Mouse (Mus musculus): ENCODE data around the gene Rab3ip. TPM values are rescaled to one million over a fixed set of nuclear protein-coding genes. Genes with fewer than 3 reads are reported as not detected.

Rab3ip gene
- polyA plus RNA-seq, 1 experiment from 2014 or later, result 15.5 TPM

DNA sequence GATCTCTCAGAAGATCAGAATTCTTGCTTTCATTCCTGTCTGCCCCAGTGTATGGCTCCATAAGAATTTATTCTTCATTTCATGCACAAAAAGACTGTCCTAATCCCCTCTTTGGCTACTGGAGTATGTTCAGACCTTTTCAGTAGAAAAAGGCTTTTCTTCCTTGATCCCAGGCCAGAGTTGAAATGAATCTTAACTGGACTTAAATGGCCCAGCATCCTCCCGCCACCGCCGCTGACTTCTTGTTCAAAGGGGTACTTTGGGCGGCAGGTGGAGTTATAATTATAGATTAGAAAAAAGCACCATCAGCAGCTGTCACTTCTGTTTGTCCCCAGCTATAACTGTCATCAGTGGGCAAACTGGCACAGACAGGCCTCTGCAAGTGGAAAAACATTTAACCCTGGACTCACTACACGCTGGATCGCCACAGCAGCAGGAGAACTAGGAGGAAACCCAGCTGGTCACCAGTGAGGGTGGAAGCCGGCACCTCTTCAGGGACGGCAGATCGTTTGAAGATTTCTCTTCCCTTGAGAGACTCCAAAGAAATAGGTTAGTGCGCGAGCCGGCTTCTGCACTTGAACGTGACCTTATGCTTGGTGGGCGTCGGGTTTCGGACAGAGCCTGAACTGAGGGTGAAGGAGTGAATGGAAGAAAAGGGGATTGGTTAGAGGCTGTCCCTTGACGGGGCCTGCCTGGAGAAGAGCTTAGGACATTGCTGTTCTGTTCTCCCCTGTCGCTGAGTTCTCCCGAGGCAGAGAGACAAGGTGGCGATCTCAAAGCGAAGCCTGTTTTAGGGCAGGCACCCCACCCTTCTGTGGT lies 35.9 kb upstream of the Rab3ip start, which contains the start of gene Best3:
Gene Best3 (plus strand): TSS at position 51 of the 819 bp plus-strand sequence.
- Histone ChIP-seq H3K36me3 (replicated peaks; ENCODE audit: insufficient read depth, low read length) (no peaks in the 10 kb centered on the region), H3K4me1 (ENCODE audit: insufficient read depth) (no peaks in the 10 kb centered on the region), H3K4me3 (ENCODE audit: low read depth, low read length) (no peak within 1 kb of the TSS), H3K9me3 (ENCODE audit: low read length) (no peaks in the 10 kb centered on the region), H3K27me3 (ENCODE audit: insufficient read depth, low read length) (no peaks in the 10 kb centered on the region), H3K9ac (replicated peaks) (no peak within 1 kb of the TSS), H3K4me2 (ENCODE audit: low read depth, low read length) (no peak within 1 kb of the TSS), H3K27ac (ENCODE audit: low read depth) (no peak within 1 kb of the TSS)
- TF ChIP-seq CTCF (IDR thresholded peaks at IDR 0.05; ENCODE audit: low read depth) (no peak), EP300 (IDR thresholded peaks at IDR 0.05; ENCODE audit: low read depth) (no peak)
- 72% methylated on average over 21 of the region's 21 CpGs for WGBS (ENCODE audit: insufficient replicate concordance)
- no peak for ATAC-seq
- DNase-seq, result no peak

GRCm38 (mm10) chr10:116984836-116985235 lies 34.3 kb upstream of the Rab3ip start:
- Histone ChIP-seq H3K4me3 (ENCODE audit: low read depth, low read length) (no peak overlapping the region), H3K9ac (replicated peaks) (no peak overlapping the region), H3K36me3 (replicated peaks; ENCODE audit: insufficient read depth, low read length) (no peaks in the 10 kb centered on the region), H3K27me3 (ENCODE audit: insufficient read depth, low read length) (no peaks in the 10 kb centered on the region), H3K27ac (ENCODE audit: low read depth) (no peak overlapping the region), H3K4me2 (ENCODE audit: low read depth, low read length) (no peak overlapping the region), H3K9me3 (ENCODE audit: low read length) (no peaks in the 10 kb centered on the region), H3K4me1 (ENCODE audit: insufficient read depth) (no peaks in the 10 kb centered on the region)
- WGBS (ENCODE audit: insufficient replicate concordance), result 68% methylated on average over 12 of the region's 12 CpGs
- ATAC-seq, result no peak
- no peak for TF ChIP-seq EP300 (IDR thresholded peaks at IDR 0.05; ENCODE audit: low read depth)
- TF ChIP-seq CTCF (IDR thresholded peaks at IDR 0.05; ENCODE audit: low read depth), result no peak
- no peak for DNase-seq

GRCm38 (mm10) chr10:116982526-116982925 lies 32.0 kb upstream of the Rab3ip start:
- ATAC-seq (no peak), DNase-seq (no peak)
- H3K9ac ChIP-seq (replicated peaks), result no peak overlapping the region
- TF ChIP-seq EP300 (IDR thresholded peaks at IDR 0.05; ENCODE audit: low read depth) (no peak), CTCF (IDR thresholded peaks at IDR 0.05; ENCODE audit: low read depth) (no peak)
- no peaks in the 10 kb centered on the region for H3K27me3 ChIP-seq (ENCODE audit: insufficient read depth, low read length)
- no peak overlapping the region for H3K4me3 ChIP-seq (ENCODE audit: low read depth, low read length)
- WGBS (ENCODE audit: insufficient replicate concordance), result 55% methylated on average over 4 of the region's 4 CpGs
- H3K36me3 ChIP-seq (replicated peaks; ENCODE audit: insufficient read depth, low read length), result no peaks in the 10 kb centered on the region
- no peak overlapping the region for H3K4me2 ChIP-seq (ENCODE audit: low read depth, low read length)
- H3K9me3 ChIP-seq (ENCODE audit: low read length), result no peaks in the 10 kb centered on the region
- no peaks in the 10 kb centered on the region for H3K4me1 ChIP-seq (ENCODE audit: insufficient read depth)
- H3K27ac ChIP-seq (ENCODE audit: low read depth), result no peak overlapping the region

DNA sequence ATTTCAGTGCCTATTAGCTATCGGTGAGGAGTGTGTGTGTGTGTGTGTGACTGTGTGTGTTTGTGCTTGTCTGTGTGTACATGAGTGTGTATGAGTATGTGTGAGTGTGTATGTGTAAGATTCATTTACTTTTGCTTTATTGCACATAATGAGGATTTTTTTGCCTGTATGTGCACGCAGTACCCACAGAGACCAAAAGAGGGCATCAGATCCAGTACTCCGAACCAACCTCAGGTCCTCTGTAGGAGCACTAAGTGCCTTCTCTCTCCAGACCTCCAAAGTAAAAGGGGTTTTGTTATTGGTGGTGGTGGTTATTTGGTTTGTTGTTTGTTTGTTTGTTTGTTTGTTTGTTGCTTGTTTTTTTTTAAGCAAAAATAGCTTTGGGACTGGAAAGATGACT lies 30.3 kb upstream of the Rab3ip start:
- no peak overlapping the region for H3K4me3 ChIP-seq (ENCODE audit: low read depth, low read length)
- peak; percentile 42 for DNase-seq
- H3K4me1 ChIP-seq (ENCODE audit: insufficient read depth), result no peaks in the 10 kb centered on the region
- H3K36me3 ChIP-seq (replicated peaks; ENCODE audit: insufficient read depth, low read length), result no peaks in the 10 kb centered on the region
- 58% methylated on average over 3 of the region's 3 CpGs for WGBS (ENCODE audit: insufficient replicate concordance)
- no peak overlapping the region for H3K4me2 ChIP-seq (ENCODE audit: low read depth, low read length)
- TF ChIP-seq CTCF (IDR thresholded peaks at IDR 0.05; ENCODE audit: low read depth), result peak; percentile 74
- TF ChIP-seq EP300 (IDR thresholded peaks at IDR 0.05; ENCODE audit: low read depth), result no peak
- H3K9me3 ChIP-seq (ENCODE audit: low read length), result no peaks in the 10 kb centered on the region
- H3K9ac ChIP-seq (replicated peaks), result no peak overlapping the region
- no peaks in the 10 kb centered on the region for H3K27me3 ChIP-seq (ENCODE audit: insufficient read depth, low read length)
- no peak overlapping the region for H3K27ac ChIP-seq (ENCODE audit: low read depth)
- no peak for ATAC-seq

DNA sequence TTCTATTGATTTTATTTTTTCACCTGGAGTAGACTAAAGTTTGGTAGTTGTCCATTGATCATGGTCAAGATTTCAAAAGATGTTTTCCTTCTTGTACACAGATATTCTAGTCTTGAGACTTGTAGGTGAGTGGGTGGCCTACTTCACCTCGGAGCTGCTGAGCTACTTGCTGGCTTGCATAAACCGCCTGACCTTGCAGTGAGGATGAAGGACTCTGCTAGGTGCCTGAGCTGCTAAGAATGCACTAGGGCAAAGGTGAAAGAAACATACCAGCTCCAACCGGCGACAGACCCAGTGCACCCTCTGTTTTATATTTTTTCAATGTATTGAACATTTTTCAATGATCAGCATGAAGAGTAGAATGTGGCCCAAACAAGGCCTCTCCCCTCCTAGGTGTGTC lies 29.7 kb upstream of the Rab3ip start:
- no peaks in the 10 kb centered on the region for H3K36me3 ChIP-seq (replicated peaks; ENCODE audit: insufficient read depth, low read length)
- no peak for ATAC-seq
- H3K27me3 ChIP-seq (ENCODE audit: insufficient read depth, low read length), result no peaks in the 10 kb centered on the region
- H3K4me2 ChIP-seq (ENCODE audit: low read depth, low read length), result no peak overlapping the region
- no peak overlapping the region for H3K27ac ChIP-seq (ENCODE audit: low read depth)
- TF ChIP-seq CTCF (IDR thresholded peaks at IDR 0.05; ENCODE audit: low read depth) (no peak), EP300 (IDR thresholded peaks at IDR 0.05; ENCODE audit: low read depth) (no peak)
- H3K4me3 ChIP-seq (ENCODE audit: low read depth, low read length), result no peak overlapping the region
- H3K4me1 ChIP-seq (ENCODE audit: insufficient read depth), result no peaks in the 10 kb centered on the region
- WGBS (ENCODE audit: insufficient replicate concordance), result 77% methylated on average over 4 of the region's 4 CpGs
- no peak for DNase-seq
- H3K9ac ChIP-seq (replicated peaks), result no peak overlapping the region
- H3K9me3 ChIP-seq (ENCODE audit: low read length), result no peaks in the 10 kb centered on the region

GRCm38 (mm10) chr10:116978841-116979240 lies 28.3 kb upstream of the Rab3ip start:
- H3K4me1 ChIP-seq (ENCODE audit: insufficient read depth), result no peaks in the 10 kb centered on the region
- H3K4me2 ChIP-seq (ENCODE audit: low read depth, low read length), result no peak overlapping the region
- no peak overlapping the region for H3K27ac ChIP-seq (ENCODE audit: low read depth)
- H3K9ac ChIP-seq (replicated peaks), result no peak overlapping the region
- 82% methylated on average over 9 of the region's 9 CpGs for WGBS (ENCODE audit: insufficient replicate concordance)
- TF ChIP-seq EP300 (IDR thresholded peaks at IDR 0.05; ENCODE audit: low read depth) (no peak), CTCF (IDR thresholded peaks at IDR 0.05; ENCODE audit: low read depth) (no peak)
- ATAC-seq (no peak), DNase-seq (no peak)
- no peak overlapping the region for H3K4me3 ChIP-seq (ENCODE audit: low read depth, low read length)
- H3K9me3 ChIP-seq (ENCODE audit: low read length), result no peaks in the 10 kb centered on the region
- H3K27me3 ChIP-seq (ENCODE audit: insufficient read depth, low read length), result no peaks in the 10 kb centered on the region
- no peaks in the 10 kb centered on the region for H3K36me3 ChIP-seq (replicated peaks; ENCODE audit: insufficient read depth, low read length)
